Mouse (Mus musculus) gastrocnemius, adult 2 months (tissue): ENCODE measurements around the gene Nrip1. TPM values are rescaled to one million over a fixed set of nuclear protein-coding genes. Genes with fewer than 3 reads are reported as not detected.

Source experiments
- DNase-seq: peaks from one replicate; pipeline ENCODE4 v3.0.0; 2022
- H3K27ac ChIP-seq: fragments of 200-600 bp; 2 replicates; pipeline ENCODE4 v1.8.1; 2022; ENCODE audit warnings: mild to moderate bottlenecking
- H3K4me3 ChIP-seq: fragments of 200-600 bp; 2 replicates; pipeline ENCODE4 v1.8.1; 2022; ENCODE audit warnings: mild to moderate bottlenecking, moderate library complexity
- CTCF ChIP-seq: fragments of 200-600 bp; IDR thresholded peaks from 2 replicates; pipeline ENCODE4 v1.8.1; 2022; ENCODE audit warnings: antibody characterized with exemption, mild to moderate bottlenecking, moderate library complexity
- intact Hi-C: fragments of 180-260 bp; cut with DNase I; formaldehyde crosslinking; loops from one replicate; pipeline ENCODE4 v1.15.1; 2025
- total RNA-seq, 2 experiments: library from RNA; stranded (reverse); gene quantifications; 2 replicates each; pipeline ENCODE4 v1.2.3; 2021

The Nrip1 gene
- total RNA-seq, 2 experiments from 2014 or later, result 38.7 to 38.9 TPM

- H3K27ac ChIP-seq, result no peak overlapping the region
- H3K4me3 ChIP-seq, result no peak overlapping the region
- intact Hi-C loops, result no loop called here
- TF ChIP-seq CTCF, result no peak
- DNase-seq, result no peak
Measured at GRCm38 (mm10) chr16:76275584-76275983, 98.0 kb downstream of the Nrip1 start.

- Histone ChIP-seq H3K4me3 (no peak overlapping the region), H3K27ac (no peak overlapping the region)
- no peak for DNase-seq
- TF ChIP-seq CTCF, result no peak
- intact Hi-C loops, result no loop called here
Measured at GRCm38 (mm10) chr16:76275166-76275565, 98.5 kb downstream of the Nrip1 start.

GRCm38 (mm10) chr16:76266635-76267268 is 106.9 kb downstream of the Nrip1 start:
- H3K4me3 ChIP-seq, result no peak overlapping the region
- no peak overlapping the region for H3K27ac ChIP-seq
- no peak for DNase-seq
- intact Hi-C loops, result no loop called here
- TF ChIP-seq CTCF, result no peak

- H3K4me3 ChIP-seq, result no peak overlapping the region
- no peak for DNase-seq
- H3K27ac ChIP-seq, result no peak overlapping the region
- intact Hi-C loops, result no loop called here
- no peak for TF ChIP-seq CTCF
Measured at GRCm38 (mm10) chr16:76265874-76266273, 107.8 kb downstream of the Nrip1 start.

- DNase-seq, result no peak
Measured at GRCm38 (mm10) chr16:76265301-76265700, 108.3 kb downstream of the Nrip1 start.

GRCm38 (mm10) chr16:76263393-76263792 is 110.2 kb downstream of the Nrip1 start:
- H3K4me3 ChIP-seq, result no peak overlapping the region
- DNase-seq, result no peak
- no peak overlapping the region for H3K27ac ChIP-seq
- intact Hi-C loops, result no loop called here
- no peak for TF ChIP-seq CTCF

More at GRCm38 (mm10) chr16:76265301-76265700, 108.3 kb downstream of the Nrip1 start:
- intact Hi-C loops, result no loop called here
- Histone ChIP-seq H3K4me3 (no peak overlapping the region), H3K27ac (no peak overlapping the region)
- no peak for TF ChIP-seq CTCF

- intact Hi-C loops, result no loop called here
- Histone ChIP-seq H3K27ac (no peak overlapping the region), H3K4me3 (no peak overlapping the region)
- no peak for TF ChIP-seq CTCF
- DNase-seq, result no peak
Measured at GRCm38 (mm10) chr16:76260296-76260695, 113.3 kb downstream of the Nrip1 start.

GRCm38 (mm10) chr16:76251826-76252225 is 121.8 kb downstream of the Nrip1 start:
- no peak for TF ChIP-seq CTCF
- H3K27ac ChIP-seq, result no peak overlapping the region
- H3K4me3 ChIP-seq, result no peak overlapping the region
- no peak for DNase-seq
- intact Hi-C loops, result no loop called here

GRCm38 (mm10) chr16:76249345-76250091 is 124.1 kb downstream of the Nrip1 start:
- Histone ChIP-seq H3K27ac (no peak overlapping the region), H3K4me3 (no peak overlapping the region)
- DNase-seq, result no peak
- intact Hi-C loops, result no loop called here
- TF ChIP-seq CTCF, result no peak

- intact Hi-C loops, result no loop called here
- H3K27ac ChIP-seq, result no peak overlapping the region
- H3K4me3 ChIP-seq, result no peak overlapping the region
- TF ChIP-seq CTCF, result no peak
- DNase-seq, result no peak
Measured at GRCm38 (mm10) chr16:76242850-76243249, 130.8 kb downstream of the Nrip1 start.

- no peak for DNase-seq
- no peak for TF ChIP-seq CTCF
- Histone ChIP-seq H3K27ac (no peak overlapping the region), H3K4me3 (no peak overlapping the region)
- intact Hi-C loops, result no loop called here
Measured at GRCm38 (mm10) chr16:76241266-76241665, 132.4 kb downstream of the Nrip1 start.

GRCm38 (mm10) chr16:76239353-76239752 is 134.3 kb downstream of the Nrip1 start:
- intact Hi-C loops, result no loop called here
- Histone ChIP-seq H3K4me3 (no peak overlapping the region), H3K27ac (no peak overlapping the region)
- TF ChIP-seq CTCF, result no peak
- DNase-seq, result no peak

- intact Hi-C loops, result no loop called here
- TF ChIP-seq CTCF, result no peak
- no peak for DNase-seq
- Histone ChIP-seq H3K27ac (no peak overlapping the region), H3K4me3 (no peak overlapping the region)
Measured at GRCm38 (mm10) chr16:76238784-76239183, 134.8 kb downstream of the Nrip1 start.
